Mouse (Mus musculus) lung, embryonic 15.5 days (tissue): ENCODE data around the gene Mettl22. TPM values are rescaled to one million over a fixed set of nuclear protein-coding genes. Genes with fewer than 3 reads are reported as not detected.

Source experiments
- ATAC-seq: fragments of 200-750 bp; cut with Nextera tagmentation; 2 replicates; pipeline ENCODE4 v1.8.0; 2017; ENCODE audit warnings: moderate number of reproducible peaks, borderline replicate concordance; ENCODE audit not compliant: low FRiP score, low TSS enrichment; ENCODE audit errors: extremely low read depth
- H3K27ac ChIP-seq: fragments of 300-500 bp; sonication (generic); 2 replicates; pipeline ENCODE4 v1.5.1; 2015; ENCODE audit warnings: moderate library complexity, mild to moderate bottlenecking, inconsistent platforms
- H3K27me3 ChIP-seq: fragments of 300-500 bp; sonication (generic); 2 replicates; pipeline ENCODE4 v1.6.1; 2015; ENCODE audit warnings: inconsistent platforms
- H3K36me3 ChIP-seq: fragments of 300-500 bp; sonication (generic); 2 replicates; pipeline ENCODE4 v1.6.1; 2015; ENCODE audit warnings: inconsistent platforms
- H3K4me1 ChIP-seq: fragments of 300-500 bp; sonication (generic); 2 replicates; pipeline ENCODE4 v1.6.1; 2015; ENCODE audit warnings: inconsistent platforms
- H3K4me2 ChIP-seq: fragments of 300-500 bp; sonication (generic); 2 replicates; pipeline ENCODE4 v1.6.1; 2015; ENCODE audit warnings: inconsistent platforms, mild to moderate bottlenecking, moderate library complexity
- H3K4me3 ChIP-seq: fragments of 300-500 bp; sonication (generic); 2 replicates; pipeline ENCODE4 v1.5.1; 2015; ENCODE audit warnings: mild to moderate bottlenecking, inconsistent platforms
- H3K9ac ChIP-seq: fragments of 300-500 bp; sonication (generic); 2 replicates; pipeline ENCODE4 v1.6.1; 2015; ENCODE audit warnings: inconsistent platforms
- H3K9me3 ChIP-seq: fragments of 300-500 bp; sonication (generic); 2 replicates; pipeline ENCODE4 v1.6.1; 2016; ENCODE audit warnings: inconsistent platforms
- WGBS: fragments of 180-500 bp; shearing (Covaris S2); methylation state at CpG from one replicate; pipeline ENCODE4 v1.1.7; 2015; 5-methylcytosine and 5-hydroxymethylcytosine counted together
- polyA plus RNA-seq: library from polyadenylated mRNA; unstranded; fragments of >200 nt; fragmentation: Nextera tagmentation; extraction: Ambion mirVana; gene quantifications from 2 replicates; pipeline ENCODE4 v1.2.1, GENCODE M21; 2015

Gene Mettl22
- polyA plus RNA-seq, 1 experiment from 2014 or later = 15.3 TPM

GRCm38 (mm10) chr16:8455221-8455620 is 15.4 kb upstream of the Mettl22 start:
- no peak overlapping the region for H3K9ac ChIP-seq
- H3K4me3 ChIP-seq = no peak overlapping the region
- no peaks in the 10 kb centered on the region for H3K4me1 ChIP-seq
- H3K27me3 ChIP-seq = no peaks in the 10 kb centered on the region
- H3K36me3 ChIP-seq = no peaks in the 10 kb centered on the region
- H3K27ac ChIP-seq = no peak overlapping the region
- no peaks in the 10 kb centered on the region for H3K9me3 ChIP-seq
- no peak overlapping the region for H3K4me2 ChIP-seq
- no peak for ATAC-seq
- WGBS = 25% methylated on average over 2 of the region's 2 CpGs

GRCm38 (mm10) chr16:8458391-8458790 is 12.2 kb upstream of the Mettl22 start:
- WGBS = 91% methylated on average over 4 of the region's 4 CpGs
- H3K36me3 ChIP-seq = no peaks in the 10 kb centered on the region
- H3K27ac ChIP-seq = no peak overlapping the region
- no peak overlapping the region for H3K4me2 ChIP-seq
- H3K4me3 ChIP-seq = no peak overlapping the region
- H3K4me1 ChIP-seq = no peaks in the 10 kb centered on the region
- no peaks in the 10 kb centered on the region for H3K9me3 ChIP-seq
- ATAC-seq = no peak
- no peaks in the 10 kb centered on the region for H3K27me3 ChIP-seq
- no peak overlapping the region for H3K9ac ChIP-seq

- WGBS = 30% methylated on average over 6 of the region's 6 CpGs
Observed at GRCm38 (mm10) chr16:8459098-8459497, 11.5 kb upstream of the Mettl22 start.

GRCm38 (mm10) chr16:8470132-8470531 is 456 bp upstream of the Mettl22 start:
- Histone ChIP-seq H3K36me3 (no peaks in the 10 kb centered on the region), H3K27me3 (no peaks in the 10 kb centered on the region), H3K9ac (no peak overlapping the region; the same call in 1 of the 2 replicates), H3K4me1 (peaks cover 6% of the 10 kb centered on the region), H3K27ac (no peak overlapping the region), H3K4me2 (peak overlapping the region; percentile 75), H3K9me3 (no peaks in the 10 kb centered on the region), H3K4me3 (peak overlapping the region; percentile 67)
- peak; percentile 38 for ATAC-seq
- WGBS = 74% methylated on average over 2 of the region's 2 CpGs

More at GRCm38 (mm10) chr16:8459098-8459497, 11.5 kb upstream of the Mettl22 start:
- H3K9me3 ChIP-seq = no peaks in the 10 kb centered on the region
- H3K4me3 ChIP-seq = no peak overlapping the region
- no peaks in the 10 kb centered on the region for H3K4me1 ChIP-seq
- ATAC-seq = no peak
- H3K27me3 ChIP-seq = no peaks in the 10 kb centered on the region
- H3K9ac ChIP-seq = no peak overlapping the region
- H3K36me3 ChIP-seq = no peaks in the 10 kb centered on the region
- H3K27ac ChIP-seq = no peak overlapping the region
- no peak overlapping the region for H3K4me2 ChIP-seq

GRCm38 (mm10) chr16:8487396-8488005 is 16.9 kb downstream of the Mettl22 start:
- H3K9ac ChIP-seq = no peak overlapping the region
- no peak overlapping the region for H3K4me3 ChIP-seq
- WGBS = 88% methylated on average over 9 of the region's 9 CpGs

GRCm38 (mm10) chr16:8489340-8489739 is 18.8 kb downstream of the Mettl22 start:
- no peak for ATAC-seq
- WGBS = 85% methylated on average over 5 of the region's 5 CpGs

More at GRCm38 (mm10) chr16:8487396-8488005, 16.9 kb downstream of the Mettl22 start:
- Histone ChIP-seq H3K36me3 (peaks cover 26% of the 10 kb centered on the region; the same call in 1 of the 2 replicates), H3K4me2 (no peak overlapping the region), H3K27ac (no peak overlapping the region), H3K9me3 (no peaks in the 10 kb centered on the region), H3K27me3 (no peaks in the 10 kb centered on the region), H3K4me1 (no peaks in the 10 kb centered on the region)
- no peak for ATAC-seq

GRCm38 (mm10) chr16:8491743-8492490 is 21.3 kb downstream of the Mettl22 start:
- no peaks in the 10 kb centered on the region for H3K9me3 ChIP-seq
- 0 out of 2 replicates have a peak, but pooled peaks cover 5% of the 10 kb centered on the region for H3K36me3 ChIP-seq
- no peak overlapping the region for H3K9ac ChIP-seq
- no peak overlapping the region for H3K27ac ChIP-seq
- no peaks in the 10 kb centered on the region for H3K4me1 ChIP-seq
- no peak overlapping the region for H3K4me2 ChIP-seq
- H3K4me3 ChIP-seq = no peak overlapping the region
- H3K27me3 ChIP-seq = no peaks in the 10 kb centered on the region
- ATAC-seq = no peak
- 40% methylated on average over 13 of the region's 13 CpGs for WGBS

More at GRCm38 (mm10) chr16:8489340-8489739, 18.8 kb downstream of the Mettl22 start:
- H3K9me3 ChIP-seq = no peaks in the 10 kb centered on the region
- H3K27me3 ChIP-seq = no peaks in the 10 kb centered on the region
- H3K36me3 ChIP-seq = peaks cover 19% of the 10 kb centered on the region; the same call in 1 of the 2 replicates
- no peak overlapping the region for H3K4me3 ChIP-seq
- H3K4me1 ChIP-seq = no peaks in the 10 kb centered on the region
- no peak overlapping the region for H3K4me2 ChIP-seq
- H3K27ac ChIP-seq = no peak overlapping the region
- no peak overlapping the region for H3K9ac ChIP-seq

- H3K9me3 ChIP-seq = no peaks in the 10 kb centered on the region
- no peak overlapping the region for H3K27ac ChIP-seq
- WGBS = 14% methylated on average over 4 of the region's 4 CpGs
- H3K4me1 ChIP-seq = no peaks in the 10 kb centered on the region
- no peak overlapping the region for H3K9ac ChIP-seq
- no peak overlapping the region for H3K4me3 ChIP-seq
- H3K27me3 ChIP-seq = no peaks in the 10 kb centered on the region
- H3K4me2 ChIP-seq = no peak overlapping the region
- H3K36me3 ChIP-seq = no peaks in the 10 kb centered on the region
- no peak for ATAC-seq
Observed at GRCm38 (mm10) chr16:8494268-8494667, 23.7 kb downstream of the Mettl22 start.

- Histone ChIP-seq H3K27me3 (no peaks in the 10 kb centered on the region), H3K4me1 (no peaks in the 10 kb centered on the region), H3K4me3 (no peak overlapping the region), H3K27ac (no peak overlapping the region), H3K36me3 (no peaks in the 10 kb centered on the region), H3K4me2 (no peak overlapping the region), H3K9me3 (no peaks in the 10 kb centered on the region), H3K9ac (no peak overlapping the region)
- ATAC-seq = no peak
- 46% methylated on average over 2 of the region's 2 CpGs for WGBS
Observed at GRCm38 (mm10) chr16:8496967-8497366, 26.4 kb downstream of the Mettl22 start.

GRCm38 (mm10) chr16:8504271-8504670 is 33.7 kb downstream of the Mettl22 start:
- no peaks in the 10 kb centered on the region for H3K36me3 ChIP-seq
- ATAC-seq = no peak
- H3K9me3 ChIP-seq = no peaks in the 10 kb centered on the region
- no peak overlapping the region for H3K9ac ChIP-seq
- H3K4me2 ChIP-seq = no peak overlapping the region
- H3K27ac ChIP-seq = no peak overlapping the region
- no peaks in the 10 kb centered on the region for H3K27me3 ChIP-seq
- 34% methylated on average over 2 of the region's 2 CpGs for WGBS
- H3K4me1 ChIP-seq = no peaks in the 10 kb centered on the region
- H3K4me3 ChIP-seq = no peak overlapping the region

GRCm38 (mm10) chr16:8509894-8510293 is 39.3 kb downstream of the Mettl22 start:
- H3K9ac ChIP-seq = no peak overlapping the region
- 0 out of 2 replicates have a peak, but pooled peaks cover 3% of the 10 kb centered on the region for H3K27me3 ChIP-seq
- H3K36me3 ChIP-seq = no peaks in the 10 kb centered on the region
- no peaks in the 10 kb centered on the region for H3K9me3 ChIP-seq
- no peak overlapping the region for H3K27ac ChIP-seq
- no peak overlapping the region for H3K4me3 ChIP-seq
- 65% methylated on average over 5 of the region's 5 CpGs for WGBS
- ATAC-seq = no peak
- no peak overlapping the region for H3K4me2 ChIP-seq
- H3K4me1 ChIP-seq = peaks cover 19% of the 10 kb centered on the region

- Histone ChIP-seq H3K4me2 (peak overlapping the region; percentile 86), H3K4me1 (peaks cover 19% of the 10 kb centered on the region), H3K4me3 (peak overlapping the region; percentile 60), H3K9ac (no peak overlapping the region), H3K27me3 (0 out of 2 replicates have a peak, but pooled peaks cover 3% of the 10 kb centered on the region), H3K9me3 (no peaks in the 10 kb centered on the region), H3K27ac (no peak overlapping the region), H3K36me3 (no peaks in the 10 kb centered on the region)
- under 1% methylated on average over 5 of the region's 5 CpGs for WGBS
- ATAC-seq = peak; percentile 10; the same call in 1 of the 2 replicates
Observed at GRCm38 (mm10) chr16:8512830-8513229, 42.2 kb downstream of the Mettl22 start.
